Mouse (Mus musculus) heart, postnatal 10 days (tissue): ENCODE data around the gene Zfp984. TPM values are rescaled to one million over a fixed set of nuclear protein-coding genes. Genes with fewer than 3 reads are reported as not detected.
"Not testable (repeated sequence)": the region's sequence is repeated elsewhere in the genome, so short reads cannot be mapped to it uniquely, and the experiment has no call there.

Experiments
- DNase-seq, 2 experiments: peaks; one replicate each; pipeline ENCODE4 v3.0.0; 2021
- intact Hi-C: fragments of 180-260 bp; cut with DNase I; formaldehyde crosslinking; loops from one replicate; pipeline ENCODE4 v1.15.1; 2025
- total RNA-seq, 2 experiments: library from RNA; stranded (reverse); gene quantifications; 2 replicates each; pipeline ENCODE4 v1.2.3; 2021

Gene Zfp984
- total RNA-seq, result 1 to 10 TPM; 3.4 to 5.2 TPM

- intact Hi-C loops, result not testable (repeated sequence)
- peak; percentile 53 to 59 for DNase-seq
These were observed at the start of gene Zfp984 for GRCm38 (mm10) chr4:147809292-147809965. Gene Zfp984 (minus strand): TSS chr4:147809788.

- intact Hi-C loops, result no loop called here
- no peak for DNase-seq
These were observed 41.2 kb upstream of the Zfp984 start for GRCm38 (mm10) chr4:147850776-147851175.

- intact Hi-C loops, result loop anchor here (10.0 kb wide), 1 partner anchor 404 kb away; no protein-coding TSS in a partner anchor
- DNase-seq, result no peak
These were observed 39.0 kb upstream of the Zfp984 start for GRCm38 (mm10) chr4:147848584-147848991.

DNA sequence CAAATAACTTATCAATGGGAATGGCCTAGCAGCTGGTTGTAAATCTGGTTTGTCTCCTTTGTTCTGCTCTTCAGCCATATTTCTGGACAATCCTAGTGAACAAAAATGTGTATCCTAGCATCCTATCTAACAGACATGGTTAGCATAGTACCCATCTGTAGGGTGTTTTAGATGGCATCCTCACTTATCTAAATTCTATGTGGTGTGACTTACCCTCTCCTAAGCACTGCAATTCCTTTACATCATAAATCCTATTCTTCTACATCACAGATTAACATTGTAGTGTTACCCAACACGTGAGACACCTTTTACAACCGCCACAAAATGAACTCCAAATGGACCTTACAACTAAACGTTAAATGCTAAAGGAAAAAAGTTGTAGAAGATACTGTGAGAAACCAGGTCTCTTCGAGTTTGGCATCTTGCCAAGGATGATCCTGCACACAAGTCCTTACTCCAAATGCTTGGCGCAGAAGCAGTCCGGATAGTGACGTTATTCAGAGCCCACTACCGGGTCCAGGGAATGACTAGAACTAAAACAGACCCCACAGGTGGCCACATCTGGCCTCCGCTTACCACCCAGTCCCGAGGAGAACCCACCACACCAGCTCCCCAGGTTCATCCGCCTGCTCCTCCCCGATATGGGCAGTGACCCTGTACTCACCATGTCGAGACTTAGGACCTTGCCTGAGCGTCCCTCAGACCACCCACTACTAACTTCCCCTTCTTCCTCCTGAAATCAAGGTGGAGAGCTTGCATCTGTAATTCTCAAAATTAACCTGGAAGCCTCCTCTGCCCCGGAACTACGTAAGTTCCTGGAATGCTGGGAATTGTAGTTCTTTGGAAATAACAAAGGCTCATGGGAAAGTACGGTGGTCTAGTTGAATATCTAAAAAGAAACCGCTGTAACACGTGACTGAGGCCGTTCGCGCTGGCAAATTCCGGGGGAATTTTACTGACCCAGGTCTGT lies 38.3 kb upstream of the Zfp984 start, which contains the start of gene Zfp933:
Gene Zfp933 (minus strand): TSS at position 753 of the 970 bp plus-strand sequence.
- peak; percentile 86 to 88 for DNase-seq
- intact Hi-C loops, result loop anchor here (10.0 kb wide), 1 partner anchor 403 kb away; no protein-coding TSS in a partner anchor

GRCm38 (mm10) chr4:147842871-147843270 lies 33.3 kb upstream of the Zfp984 start:
- intact Hi-C loops, result loop anchor here (10.0 kb wide), 1 partner anchor 398 kb away; no protein-coding TSS in a partner anchor
- no peak for DNase-seq

- intact Hi-C loops, result not testable (repeated sequence)
- peak; percentile 22 to 39 for DNase-seq
These were observed 29.7 kb upstream of the Zfp984 start for GRCm38 (mm10) chr4:147839282-147839681.

DNA sequence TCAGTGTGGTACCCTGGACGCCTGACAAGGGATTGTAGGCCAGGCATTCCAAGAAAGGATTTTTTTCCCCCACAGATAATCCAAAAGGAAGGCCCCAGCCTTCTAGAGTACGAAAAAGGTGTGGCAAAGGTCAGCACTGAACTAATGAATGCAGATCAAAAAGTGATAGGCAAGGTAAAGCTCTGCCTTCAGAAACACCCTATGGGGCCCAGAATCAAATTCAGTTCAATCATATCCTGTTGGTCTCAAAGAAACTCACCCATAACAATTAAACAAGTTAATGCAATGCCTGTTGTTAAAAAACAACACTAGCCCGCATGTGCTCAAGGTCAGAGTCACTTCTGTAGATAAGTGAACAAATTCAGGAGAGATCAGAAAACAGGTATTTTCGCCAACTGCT lies 14.8 kb upstream of the Zfp984 start:
- no peak for DNase-seq
- intact Hi-C loops, result no loop called here

GRCm38 (mm10) chr4:147821414-147821813 lies 11.8 kb upstream of the Zfp984 start:
- DNase-seq, intact Hi-C loops: not testable (repeated sequence)

GRCm38 (mm10) chr4:147819659-147820058 lies 10.1 kb upstream of the Zfp984 start:
- DNase-seq, intact Hi-C loops: not testable (repeated sequence)

DNA sequence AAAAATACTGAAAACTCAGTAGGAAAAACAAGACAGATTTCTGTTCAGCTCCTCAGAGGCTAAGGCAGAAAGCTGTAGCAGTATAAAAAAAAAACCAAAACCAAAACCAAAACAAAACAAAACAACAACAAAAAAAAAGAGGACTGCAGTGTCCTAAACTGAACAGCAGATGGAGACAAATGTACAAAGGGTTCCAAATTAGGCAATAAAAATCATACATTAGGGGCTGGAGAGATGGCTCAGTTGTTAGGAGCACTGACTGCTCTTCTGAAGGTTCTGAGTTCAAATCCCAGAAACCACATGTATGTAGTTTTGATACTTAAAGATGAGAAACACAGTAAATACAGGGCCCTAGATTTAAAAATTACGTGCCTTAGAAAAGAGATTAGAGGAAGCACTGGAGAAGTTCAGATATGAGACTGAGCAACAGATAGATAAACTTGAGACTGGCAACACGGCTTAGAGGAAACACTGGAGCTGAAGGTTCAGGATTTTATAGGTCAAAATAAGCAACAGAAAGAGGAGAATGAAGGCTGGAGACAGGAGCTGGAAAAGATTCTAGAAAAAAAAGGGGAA lies 5.1 kb upstream of the Zfp984 start:
- intact Hi-C loops, result no loop called here
- peak in 1 of 2 experiments; percentile 21 for DNase-seq

GRCm38 (mm10) chr4:147813249-147813765 lies 3.7 kb upstream of the Zfp984 start:
- intact Hi-C loops, result no loop called here
- no peak for DNase-seq

DNA sequence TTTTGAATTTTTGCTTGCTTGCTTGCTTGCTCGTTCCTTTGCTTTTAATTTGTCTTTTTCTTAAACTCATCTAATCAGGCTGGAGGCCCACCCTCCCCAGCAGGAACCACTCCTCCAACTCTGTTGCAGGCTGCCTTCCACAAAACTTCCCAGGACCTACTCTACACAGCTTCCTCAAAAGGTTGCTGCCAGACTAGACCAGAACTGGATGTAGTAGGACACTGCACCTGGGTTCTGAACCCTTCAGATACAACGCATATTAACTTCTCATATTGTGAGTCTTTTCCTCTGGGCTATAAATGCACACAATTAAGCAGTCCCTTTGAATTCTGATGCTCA lies 347 bp upstream of the Zfp984 start:
- DNase-seq, intact Hi-C loops: not testable (repeated sequence)

DNA sequence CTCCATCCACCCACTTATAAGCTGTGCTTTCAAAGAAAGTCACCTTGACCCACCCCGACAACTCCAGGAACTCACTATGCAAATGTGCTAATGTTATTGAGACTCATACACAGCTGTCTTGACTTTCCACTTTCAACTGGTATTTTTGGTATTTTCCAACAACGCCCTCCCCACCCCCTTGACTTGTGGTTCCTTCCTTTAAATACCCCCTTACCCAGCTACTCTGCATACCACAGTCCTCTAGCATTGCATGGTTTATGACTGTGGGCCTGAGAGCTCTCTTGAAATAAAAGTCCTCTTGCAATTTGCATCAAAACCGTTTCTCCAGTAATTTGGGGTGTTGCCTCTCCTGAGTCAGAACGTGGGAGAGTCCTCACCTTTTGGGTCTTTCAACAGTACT lies 1.1 kb downstream of the Zfp984 start:
- DNase-seq, intact Hi-C loops: not testable (repeated sequence)

DNA sequence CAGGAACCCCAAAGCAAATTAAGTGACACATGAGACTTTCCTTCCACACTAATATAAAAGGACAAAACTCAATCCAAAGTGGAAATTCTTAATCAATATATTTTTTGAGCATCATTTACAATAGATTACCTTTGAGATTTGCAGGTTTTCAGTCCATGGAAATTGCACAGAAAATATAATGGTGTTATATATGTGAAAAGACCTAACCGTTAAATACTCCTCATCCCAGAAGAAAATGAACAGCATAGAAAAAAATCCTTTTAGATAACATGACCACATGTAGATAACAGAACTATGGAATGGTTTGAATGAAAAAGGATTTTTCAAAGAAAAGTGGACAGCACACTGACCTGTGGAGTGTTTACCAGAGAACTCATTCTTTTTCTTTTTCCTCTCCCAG lies 14.3 kb downstream of the Zfp984 start:
- intact Hi-C loops, DNase-seq: not testable (repeated sequence)

DNA sequence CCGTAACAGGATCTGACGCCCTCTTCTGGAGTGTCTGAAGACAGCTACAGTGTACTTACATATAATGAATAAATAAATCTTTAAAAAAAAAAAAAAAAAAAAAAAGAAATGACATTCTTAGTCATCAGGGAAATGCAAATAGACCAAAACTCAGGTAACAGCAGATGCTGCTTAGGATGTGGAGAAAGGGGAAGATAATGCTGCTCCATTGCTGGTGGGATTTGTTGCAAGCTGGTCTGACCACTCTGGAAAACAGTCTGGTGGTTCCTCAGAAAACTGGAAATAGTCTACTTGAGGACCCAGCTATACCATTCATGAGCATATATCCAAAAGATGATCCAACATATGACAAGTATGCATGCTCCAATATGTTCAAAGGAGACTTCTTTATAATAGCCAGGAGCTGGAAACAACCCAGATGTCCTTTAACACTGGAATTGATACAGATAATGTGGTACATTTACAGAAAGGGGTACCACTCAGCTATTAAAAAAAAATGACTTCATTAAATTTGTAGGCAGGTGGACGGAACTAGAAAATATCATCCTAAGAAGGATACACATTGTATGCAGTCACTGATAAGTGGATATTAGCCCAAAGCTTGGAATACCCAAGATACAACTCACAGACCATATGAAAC lies 15.4 kb downstream of the Zfp984 start:
- DNase-seq, intact Hi-C loops: not testable (repeated sequence)

DNA sequence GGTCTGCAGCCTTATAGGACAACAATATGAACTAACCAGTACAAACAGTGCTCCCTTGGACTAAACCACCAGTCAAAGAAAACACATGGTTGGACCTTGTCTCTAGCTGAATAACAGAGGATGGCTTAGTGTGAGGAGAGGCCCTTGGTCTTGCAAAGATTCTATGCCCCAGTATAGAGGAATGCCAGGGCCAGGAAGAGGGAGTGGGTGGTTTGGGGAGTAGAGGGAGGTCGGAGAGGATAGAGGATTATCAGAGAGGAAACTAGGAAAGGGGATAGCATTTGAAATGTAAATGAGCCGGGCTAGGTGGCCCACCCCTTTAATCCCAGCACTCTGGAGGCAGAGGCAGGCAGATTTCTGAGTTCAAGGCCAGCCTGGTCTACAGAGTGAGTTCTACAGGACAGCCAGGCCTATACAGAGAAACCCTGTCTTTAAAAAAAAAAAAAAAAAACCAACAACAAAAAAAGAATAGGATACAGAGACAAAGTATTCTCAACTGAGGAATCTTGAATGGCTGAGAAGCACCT lies 16.1 kb downstream of the Zfp984 start:
- intact Hi-C loops, result not testable (repeated sequence)

GRCm38 (mm10) chr4:147791729-147792128 lies 17.9 kb downstream of the Zfp984 start:
- intact Hi-C loops, DNase-seq: not testable (repeated sequence)

More for the DNA sequence above, 16.1 kb downstream of the Zfp984 start:
- not testable (repeated sequence) for DNase-seq

- intact Hi-C loops, DNase-seq: not testable (repeated sequence)
These were observed 63.3 kb downstream of the Zfp984 start for GRCm38 (mm10) chr4:147746255-147746654.

DNA sequence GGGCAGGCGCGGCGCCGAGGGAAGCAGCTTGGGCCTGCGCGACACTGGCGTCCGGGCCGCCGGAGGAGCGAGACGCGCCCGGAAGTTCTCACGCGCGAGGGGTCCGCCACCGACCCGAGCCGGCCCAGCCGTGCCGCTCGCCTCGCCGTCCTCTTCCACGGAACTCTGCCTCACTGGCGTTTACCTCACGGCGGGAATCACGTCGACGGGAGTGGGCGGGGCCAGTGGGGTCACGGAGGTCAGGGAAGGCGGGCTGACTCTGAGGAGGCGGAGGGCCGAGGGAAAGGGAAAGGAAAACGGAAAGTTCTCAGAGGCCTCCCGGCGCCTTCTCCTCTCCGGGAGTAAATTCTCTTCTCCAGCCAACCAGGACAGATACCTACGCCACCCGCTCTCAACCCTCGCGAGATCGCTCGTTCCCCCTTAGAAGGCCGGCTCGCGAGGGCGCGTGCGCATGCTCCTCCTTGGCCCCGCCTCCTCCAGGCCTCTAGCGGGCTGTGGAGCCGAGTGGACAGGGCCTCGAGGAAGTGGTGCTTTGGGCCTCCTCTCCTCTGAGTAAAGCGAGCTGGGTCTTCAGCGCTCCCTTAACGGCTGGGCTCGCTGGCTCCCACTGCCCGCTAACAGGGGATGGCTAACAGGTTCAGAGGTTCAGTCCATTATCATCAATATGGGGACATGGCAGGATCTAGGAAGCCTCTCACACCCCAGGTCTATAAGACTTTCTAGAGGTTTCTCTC lies 70.8 kb downstream of the Zfp984 start:
- intact Hi-C loops, result not testable (repeated sequence)
- peak in 1 of 2 experiments; percentile 17 for DNase-seq
